In the genomic region with DNA sequence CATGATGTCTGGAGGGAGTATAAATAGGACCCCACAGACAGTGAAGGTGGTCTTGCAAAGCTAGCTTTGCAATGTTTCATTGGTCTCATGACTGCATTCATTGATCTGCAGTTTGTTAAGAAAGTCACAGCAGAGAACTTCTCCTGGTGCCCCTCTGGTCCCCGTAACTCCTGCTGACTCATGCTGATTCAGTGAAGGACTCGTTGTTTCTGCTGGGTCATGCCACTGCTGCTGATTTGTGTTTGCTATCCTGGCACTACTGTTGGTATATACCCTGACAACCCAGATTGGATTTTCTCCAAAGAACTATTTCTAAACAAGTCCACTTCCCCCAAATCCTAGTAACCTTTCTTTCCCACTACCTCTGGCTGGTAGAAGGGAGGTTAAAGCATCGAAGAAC, we compare ENCODE assay signal across 14 mouse cellular contexts. TPM values are rescaled to one million over a fixed set of nuclear protein-coding genes. Genes with fewer than 3 reads are reported as not detected.
"Had no signal": no experiment of that assay in that cellular context is flagged by ENCODE, and none has a peak within 500 bp of the region (broad histone marks: within the 10 kb centered on the region; RNA-seq: fewer than 3 reads in every experiment).

No protein-coding gene starts in this region.

- H3K9me3 ChIP-seq: midbrain, embryonic 13.5 days; neural tube, embryonic 15.5 days had no signal

- H3K4me3 ChIP-seq: layer of hippocampus, adult 2 months; limb, embryonic 12.5 days; midbrain, embryonic 13.5 days; neural tube, embryonic 15.5 days had no signal

- H3K27ac ChIP-seq: layer of hippocampus, adult 2 months; limb, embryonic 12.5 days; midbrain, embryonic 13.5 days; neural tube, embryonic 15.5 days; stomach, postnatal 0 days had no signal

- ATAC-seq: midbrain, embryonic 13.5 days had no signal

- H3K9ac ChIP-seq: limb, embryonic 12.5 days; midbrain, embryonic 13.5 days; neural tube, embryonic 15.5 days had no signal

- H3K27me3 ChIP-seq: limb, embryonic 12.5 days; midbrain, embryonic 13.5 days; neural tube, embryonic 15.5 days had no signal

- H3K4me2 ChIP-seq: limb, embryonic 12.5 days; midbrain, embryonic 13.5 days; neural tube, embryonic 15.5 days had no signal

- H3K36me3 ChIP-seq: midbrain, embryonic 13.5 days; neural tube, embryonic 15.5 days had no signal

- H3K4me1 ChIP-seq: limb, embryonic 12.5 days; midbrain, embryonic 13.5 days; neural tube, embryonic 15.5 days had no signal

- DNase-seq: kidney, adult 18-20 months; kidney, postnatal 10 days; kidney, postnatal 4 days; lung, postnatal 36 days; right cerebral cortex, adult 18-20 months; right cerebral cortex, postnatal 25 days; thymus, postnatal 4 days had no signal

RNA-seq across cellular contexts. Expression of gene Hpse2, which starts 29.3 kb away (rescaled TPM):
- total RNA-seq: liver, adult 2 months; megakaryocyte progenitor cell, adult 5-6 weeks had no signal
- polyA plus RNA-seq: liver, adult 2 months had no signal
